Mouse (Mus musculus) CH12.LX (cell line): ENCODE data around the gene Inpp5e. TPM values are rescaled to one million over a fixed set of nuclear protein-coding genes. Genes with fewer than 3 reads are reported as not detected.
A peak's percentile ranks its signal among the peaks of the same experiment; 100 is the strongest.

Experiments used
- DNase-seq: peaks from one replicate; pipeline ENCODE4 v3.0.0-alpha.2; 2013; ENCODE audit errors: extremely low read depth
- H3K27ac ChIP-seq: 2 replicates; pipeline ENCODE4 v1.5.1; 2012; ENCODE audit warnings: low read depth, mild to moderate bottlenecking, control low read depth, moderate library complexity; ENCODE audit not compliant: insufficient read depth
- H3K27me3 ChIP-seq: replicated peaks from 2 replicates; pipeline ENCODE3; 2012; ENCODE audit warnings: inconsistent platforms
- H3K36me3 ChIP-seq, 2 experiments: replicated peaks in 1 of 2; 2 replicates each; pipeline versions ENCODE3 to v1.6.1; 2012; ENCODE audit warnings: inconsistent platforms in 1 of 2, low read length in 1 of 2, mild to moderate bottlenecking in 1 of 2, mixed read lengths in 1 of 2, moderate library complexity in 1 of 2; ENCODE audit not compliant: control insufficient read depth in 1 of 2, insufficient read depth in 1 of 2
- H3K4me1 ChIP-seq, 2 experiments: 2 replicates each; pipeline ENCODE4 v1.6.1; 2012; ENCODE audit warnings: inconsistent platforms in 1 of 2, moderate library complexity in 1 of 2; ENCODE audit not compliant: insufficient read depth in 2 of 2, control insufficient read depth in 1 of 2
- H3K4me2 ChIP-seq: 2 replicates; pipeline ENCODE4 v1.6.1; 2012; ENCODE audit warnings: low read depth, mild to moderate bottlenecking, control low read depth; ENCODE audit not compliant: poor library complexity, insufficient read depth, severe bottlenecking
- H3K4me3 ChIP-seq, 3 experiments: fragments of 150-350 bp in 1 of 3; sonication (generic) in 1 of 3; replicated peaks in 1 of 3; 2 replicates each; pipeline versions ENCODE3 to v1.5.1; 2011 to 2012; ENCODE audit warnings: low read depth in 2 of 3, low read length in 2 of 3, mild to moderate bottlenecking in 2 of 3, moderate library complexity in 2 of 3, control low read depth in 1 of 3, improper control_type of control experiment in 1 of 3, inconsistent platforms in 1 of 3, mixed read lengths in 1 of 3; ENCODE audit not compliant: poor library complexity in 1 of 3
- H3K79me2 ChIP-seq: replicated peaks from 2 replicates; pipeline ENCODE4 v1.6.1; 2012; ENCODE audit warnings: mild to moderate bottlenecking, moderate library complexity; ENCODE audit not compliant: control insufficient read depth, poor library complexity, insufficient read depth, severe bottlenecking; ENCODE audit errors: extremely low read depth
- H3K9ac ChIP-seq: 2 replicates; pipeline ENCODE4 v1.6.1; 2012; ENCODE audit warnings: low read depth, mild to moderate bottlenecking, control low read depth, moderate library complexity; ENCODE audit not compliant: insufficient read depth
- H3K9me3 ChIP-seq: replicated peaks from 2 replicates; pipeline ENCODE3; 2012; ENCODE audit warnings: low read length, inconsistent platforms, mixed read lengths
- BHLHE40 ChIP-seq: IDR thresholded peaks from 2 replicates; pipeline ENCODE4 v1.6.1; 2011; ENCODE audit warnings: mild to moderate bottlenecking, low read depth, low read length, improper control_type of control experiment
- CHD1 ChIP-seq: IDR thresholded peaks from 2 replicates; pipeline ENCODE4 v1.6.1; 2012; ENCODE audit warnings: low read depth, low read length, improper control_type of control experiment, inconsistent platforms
- CHD2 ChIP-seq: IDR thresholded peaks from 2 replicates; pipeline ENCODE4 v1.6.1; 2011; ENCODE audit warnings: low read length, improper control_type of control experiment
- CTCF ChIP-seq, 2 experiments: IDR thresholded peaks in 1 of 2; conservative IDR thresholded peaks in 1 of 2; 2 replicates each; pipeline ENCODE4 v1.5.1; 2011 to 2012; ENCODE audit warnings: low read depth in 2 of 2, low read length in 2 of 2, improper control_type of control experiment in 1 of 2, inconsistent platforms in 1 of 2, mild to moderate bottlenecking in 1 of 2, moderate library complexity in 1 of 2
- E2F4 ChIP-seq: IDR thresholded peaks from 2 replicates; pipeline ENCODE4 v1.6.1; 2011; ENCODE audit warnings: low read depth, low read length, improper control_type of control experiment; ENCODE audit not compliant: insufficient replicate concordance
- ELF1 ChIP-seq: IDR thresholded peaks from 2 replicates; pipeline ENCODE4 v1.6.1; 2014; ENCODE audit warnings: low read depth, mild to moderate bottlenecking, inconsistent platforms, low read length, improper control_type of control experiment
- EP300 ChIP-seq: IDR thresholded peaks from 2 replicates; pipeline ENCODE4 v1.6.1; 2011; ENCODE audit warnings: low read length, improper control_type of control experiment
- ETS1 ChIP-seq: conservative IDR thresholded peaks from 2 replicates; pipeline ENCODE4 v1.6.1; 2012; ENCODE audit warnings: low read depth, mild to moderate bottlenecking, inconsistent platforms, low read length, improper control_type of control experiment, moderate library complexity
- GABPA ChIP-seq: IDR thresholded peaks from 2 replicates; pipeline ENCODE4 v1.6.1; 2012; ENCODE audit warnings: low read depth, low read length, improper control_type of control experiment, inconsistent platforms; ENCODE audit not compliant: insufficient replicate concordance
- HCFC1 ChIP-seq: IDR thresholded peaks from 2 replicates; pipeline ENCODE4 v1.6.1; 2012; ENCODE audit warnings: low read depth, mild to moderate bottlenecking, inconsistent platforms, low read length, improper control_type of control experiment
- IRF4 ChIP-seq: IDR thresholded peaks from 2 replicates; pipeline ENCODE4 v1.6.1; 2014; ENCODE audit warnings: low read depth, mild to moderate bottlenecking, inconsistent platforms, low read length, improper control_type of control experiment
- JUN ChIP-seq: IDR thresholded peaks from 2 replicates; pipeline ENCODE4 v1.6.1; 2011; ENCODE audit warnings: low read depth, mild to moderate bottlenecking, low read length, improper control_type of control experiment, moderate library complexity; ENCODE audit not compliant: insufficient read depth
- JUND ChIP-seq: conservative IDR thresholded peaks from 2 replicates; pipeline ENCODE4 v1.6.1; 2011; ENCODE audit warnings: low read depth, low read length, improper control_type of control experiment
- KAT2A ChIP-seq: IDR thresholded peaks from 2 replicates; pipeline ENCODE4 v1.6.1; 2012; ENCODE audit warnings: low read length, improper control_type of control experiment, inconsistent platforms; ENCODE audit not compliant: insufficient replicate concordance
- MAFK ChIP-seq: IDR thresholded peaks from 2 replicates; pipeline ENCODE4 v1.6.1; 2011; ENCODE audit warnings: low read length, improper control_type of control experiment; ENCODE audit not compliant: insufficient replicate concordance
- MAX ChIP-seq: IDR thresholded peaks from 2 replicates; pipeline ENCODE4 v1.6.1; 2011; ENCODE audit warnings: low read length, improper control_type of control experiment
- MAZ ChIP-seq: IDR thresholded peaks from 2 replicates; pipeline ENCODE4 v1.6.1; 2012; ENCODE audit warnings: low read depth, mild to moderate bottlenecking, inconsistent platforms, low read length, improper control_type of control experiment, moderate library complexity
- MEF2A ChIP-seq: IDR thresholded peaks from 2 replicates; pipeline ENCODE4 v1.6.1; 2014; ENCODE audit warnings: low read depth, mild to moderate bottlenecking, inconsistent platforms, low read length, improper control_type of control experiment, borderline replicate concordance
- MXI1 ChIP-seq: IDR thresholded peaks from 2 replicates; pipeline ENCODE4 v1.6.1; 2011; ENCODE audit warnings: mild to moderate bottlenecking, low read depth, low read length, improper control_type of control experiment
- MYC ChIP-seq: IDR thresholded peaks from 2 replicates; pipeline ENCODE4 v1.6.1; 2011; ENCODE audit warnings: low read depth, mild to moderate bottlenecking, improper control_type of control experiment, low read length
- NELFE ChIP-seq: IDR thresholded peaks from 2 replicates; pipeline ENCODE4 v1.6.1; 2011; ENCODE audit warnings: low read depth, low read length, improper control_type of control experiment
- NRF1 ChIP-seq: IDR thresholded peaks from 2 replicates; pipeline ENCODE4 v1.6.1; 2014; ENCODE audit warnings: low read depth, mild to moderate bottlenecking, inconsistent platforms, low read length, improper control_type of control experiment, moderate library complexity
- PAX5 ChIP-seq: IDR thresholded peaks from 2 replicates; pipeline ENCODE4 v1.6.1; 2012; ENCODE audit warnings: low read length, inconsistent platforms, mixed read lengths
- POLR2A ChIP-seq: IDR thresholded peaks from 2 replicates; pipeline ENCODE4 v1.6.1; 2011; ENCODE audit warnings: low read depth, mild to moderate bottlenecking, improper control_type of control experiment, low read length
- POLR2AphosphoS2 ChIP-seq: IDR thresholded peaks from 2 replicates; pipeline ENCODE4 v1.6.1; 2011; ENCODE audit warnings: low read depth, low read length, improper control_type of control experiment
- RAD21 ChIP-seq: IDR thresholded peaks from 2 replicates; pipeline ENCODE4 v1.6.1; 2011; ENCODE audit warnings: low read depth, mild to moderate bottlenecking, low read length, improper control_type of control experiment, moderate library complexity
- RCOR1 ChIP-seq: conservative IDR thresholded peaks from 2 replicates; pipeline ENCODE4 v1.6.1; 2012; ENCODE audit warnings: low read depth, mild to moderate bottlenecking, inconsistent platforms, low read length, improper control_type of control experiment
- SIN3A ChIP-seq: IDR thresholded peaks from 2 replicates; pipeline ENCODE4 v1.6.1; 2012; ENCODE audit warnings: low read length, improper control_type of control experiment, inconsistent platforms
- SMC3 ChIP-seq: IDR thresholded peaks from 2 replicates; pipeline ENCODE4 v1.6.1; 2011; ENCODE audit warnings: low read depth, low read length, improper control_type of control experiment
- TBP ChIP-seq: conservative IDR thresholded peaks from 2 replicates; pipeline ENCODE4 v1.6.1; 2011; ENCODE audit warnings: low read depth, low read length, improper control_type of control experiment
- TCF12 ChIP-seq: IDR thresholded peaks from 2 replicates; pipeline ENCODE4 v1.6.1; 2014; ENCODE audit warnings: low read depth, mild to moderate bottlenecking, inconsistent platforms, low read length, improper control_type of control experiment
- UBTF ChIP-seq: IDR thresholded peaks from 2 replicates; pipeline ENCODE4 v1.6.1; 2012; ENCODE audit warnings: low read depth, mild to moderate bottlenecking, inconsistent platforms, low read length, improper control_type of control experiment, moderate library complexity
- USF1 ChIP-seq: IDR thresholded peaks from 2 replicates; pipeline ENCODE4 v1.6.1; 2014; ENCODE audit warnings: low read depth, mild to moderate bottlenecking, inconsistent platforms, low read length, improper control_type of control experiment
- USF2 ChIP-seq: conservative IDR thresholded peaks from 2 replicates; pipeline ENCODE4 v1.6.1; 2011; ENCODE audit warnings: low read depth, low read length, improper control_type of control experiment
- ZC3H11A ChIP-seq: IDR thresholded peaks from 2 replicates; pipeline ENCODE4 v1.6.1; 2012; ENCODE audit warnings: low read depth, mild to moderate bottlenecking, inconsistent platforms, low read length, improper control_type of control experiment
- ZKSCAN1 ChIP-seq: IDR thresholded peaks from 2 replicates; pipeline ENCODE4 v1.6.1; 2012; ENCODE audit warnings: low read depth, inconsistent platforms, low read length, improper control_type of control experiment, borderline replicate concordance
- ZMIZ1 ChIP-seq: IDR thresholded peaks from 2 replicates; pipeline ENCODE4 v1.6.1; 2012; ENCODE audit warnings: low read depth, mild to moderate bottlenecking, inconsistent platforms, low read length, improper control_type of control experiment
- ZNF384 ChIP-seq: IDR thresholded peaks from 2 replicates; pipeline ENCODE4 v1.6.1; 2012; ENCODE audit warnings: low read depth, low read length, improper control_type of control experiment, inconsistent platforms
- dilution Hi-C: fragments of 300-500 bp; cut with MboI; formaldehyde crosslinking; loops from 2 replicates; pipeline ENCODE4 v1.14.3; 2020; ENCODE audit warnings: low sequenced_read_pairs; ENCODE audit not compliant: extremely low pct_unique_long_range_greater_than_20kb, extremely low pct_ligation_motif_present
- in situ Hi-C: fragments of 300-500 bp; cut with MboI; formaldehyde crosslinking; loops from 3 replicates; pipeline ENCODE4 v1.14.3; 2019; ENCODE audit warnings: low sequenced_read_pairs, low pct_ligation_motif_present, low pct_unique_long_range_greater_than_20kb, mixed read lengths
- polyA plus RNA-seq: library from polyadenylated mRNA; unstranded; fragments of >175 nt; gene quantifications from 2 replicates; pipeline ENCODE4 v1.2.1, GENCODE M21; 2012; ENCODE audit warnings: low read depth; ENCODE audit not compliant: insufficient read length
- total RNA-seq, 2 experiments: library from RNA; depleted of rRNA; stranded (reverse); fragments of 300-350 nt in 1 of 2; fragments of >200 nt in 1 of 2; gene quantifications; 2 replicates each; pipeline ENCODE4 v1.2.3; 2012 to 2014

The Inpp5e gene
- total and polyA plus RNA-seq, 3 experiments = 5.2 to 10.2 (median 9.6) TPM

DNA sequence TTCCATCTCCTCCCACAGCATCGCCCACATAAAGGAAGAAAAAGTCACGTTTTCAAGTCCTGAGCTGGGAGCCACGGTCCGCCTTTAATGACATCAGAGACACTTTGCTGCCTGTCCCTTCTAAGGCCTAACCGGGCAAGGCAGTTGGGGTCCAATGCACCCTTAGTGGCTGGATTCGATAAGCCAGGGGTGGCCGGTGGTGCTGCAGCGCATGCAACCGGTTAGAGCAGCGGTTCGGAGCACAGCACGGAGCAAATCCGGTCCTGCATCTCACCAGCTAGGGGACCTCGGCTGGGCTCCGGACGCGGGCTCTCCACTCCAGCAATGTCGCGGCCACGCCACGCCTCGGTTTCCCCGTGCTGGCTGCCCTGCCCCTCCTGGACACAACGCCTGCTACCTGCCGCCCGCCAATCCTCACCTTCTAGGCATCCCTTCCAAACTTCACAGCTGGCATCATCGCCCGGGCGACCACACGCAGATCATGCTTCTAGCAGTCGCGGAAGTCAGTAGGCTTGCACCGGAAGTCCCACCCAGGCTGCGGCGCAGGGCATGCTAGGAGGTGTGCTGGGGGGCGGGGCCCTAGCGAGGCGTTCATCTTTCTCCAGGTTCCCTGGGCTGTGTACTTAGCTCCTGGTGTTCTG is 28.8 kb downstream of the Inpp5e start, which contains the start of gene Snapc4:
Gene Snapc4 (minus strand): TSS at position 523 of the 641 bp plus-strand sequence.
- Histone ChIP-seq H3K4me2 (peak within 1 kb of the TSS; percentile 64; the same call in 1 of the 2 replicates), H3K4me3 (peak within 1 kb of the TSS; percentile 80 to 94 (median 82)), H3K4me1 (peaks cover 0 to 11% of the 10 kb centered on the region in 2 experiments; a peak in 2 of 4 replicates), H3K27ac (peak within 1 kb of the TSS; percentile 5; the same call in 1 of the 2 replicates), H3K27me3 (no peaks in the 10 kb centered on the region), H3K36me3 (peaks cover 62 to 78% of the 10 kb centered on the region in 2 experiments), H3K9me3 (no peaks in the 10 kb centered on the region), H3K9ac (peak within 1 kb of the TSS; percentile 61), H3K79me2 (peaks cover 17% of the 10 kb centered on the region)
- peak; percentile 89 for DNase-seq
- no peak for TF ChIP-seq PAX5
- peak; percentile 80 for TF ChIP-seq TCF12
- peak; percentile 97 for TF ChIP-seq SIN3A
- TF ChIP-seq ETS1 = no peak; the same call in 1 of the 2 replicates
- TF ChIP-seq MAFK = no peak
- no peak for TF ChIP-seq ZC3H11A
- no peak for TF ChIP-seq ZKSCAN1
- TF ChIP-seq MAZ = peak; percentile 80
- TF ChIP-seq NELFE = peak; percentile 90
- peak; percentile 87 for TF ChIP-seq MYC
- TF ChIP-seq NRF1 = peak; percentile 64
- no peak for TF ChIP-seq MEF2A
- peak; percentile 94 for TF ChIP-seq MAX
- TF ChIP-seq CHD2 = peak; percentile 56; the same call in 1 of the 2 replicates
- peak; percentile 99 for TF ChIP-seq MXI1
- TF ChIP-seq JUN = no peak
- TF ChIP-seq IRF4 = peak; percentile 42; the same call in 1 of the 2 replicates
- no peak; the same call in 1 of the 2 replicates for TF ChIP-seq UBTF
- TF ChIP-seq KAT2A = peak; percentile 75; the same call in 1 of the 2 replicates
- no peak for TF ChIP-seq ZNF384
- TF ChIP-seq POLR2A = peak; percentile 90
- TF ChIP-seq EP300 = no peak
- peak; percentile 91 for TF ChIP-seq ELF1
- no peak for TF ChIP-seq E2F4
- TF ChIP-seq CHD1 = no peak
- TF ChIP-seq SMC3 = no peak; the same call in 1 of the 2 replicates
- TF ChIP-seq JUND = no peak
- no peak for TF ChIP-seq USF1
- TF ChIP-seq USF2 = no peak
- TF ChIP-seq BHLHE40 = peak; percentile 67
- TF ChIP-seq TBP = peak; percentile 69; the same call in 1 of the 2 replicates
- peak; percentile 86 for TF ChIP-seq HCFC1
- TF ChIP-seq RAD21 = no peak
- peak; percentile 75; the same call in 1 of the 2 replicates for TF ChIP-seq ZMIZ1
- no peak for TF ChIP-seq CTCF (conservative IDR thresholded peaks at IDR 0.05 in 1 of 2, IDR thresholded peaks at IDR 0.05 in 1 of 2; ENCODE audit: low read depth in 2 of 2, low read length in 2 of 2)
- TF ChIP-seq GABPA = no peak
- TF ChIP-seq RCOR1 = no peak
- peak; percentile 85; the same call in 1 of the 2 replicates for TF ChIP-seq POLR2AphosphoS2
- in situ Hi-C loops (no loop called here), dilution Hi-C loops (no loop called here)
